Mouse (Mus musculus) midbrain, postnatal 0 days (tissue): ENCODE data around the gene Hspb1. TPM values are rescaled to one million over a fixed set of nuclear protein-coding genes. Genes with fewer than 3 reads are reported as not detected.

Experiments
- ATAC-seq: fragments of 200-750 bp; cut with Nextera tagmentation; 2 replicates; pipeline ENCODE4 v1.8.0; 2017; ENCODE audit warnings: moderate number of reproducible peaks, mild to moderate bottlenecking, moderate TSS enrichment, moderate library complexity; ENCODE audit not compliant: low FRiP score
- DNase-seq: peaks from one replicate; pipeline ENCODE4 v3.0.0-alpha.2; 2015; ENCODE audit warnings: low spot score
- H3K27ac ChIP-seq: fragments of 300-500 bp; sonication (generic); 2 replicates; pipeline ENCODE4 v1.5.1; 2014; ENCODE audit warnings: low read depth, mild to moderate bottlenecking, low read length, mixed read lengths
- H3K27me3 ChIP-seq: fragments of 300-500 bp; sonication (generic); 2 replicates; pipeline ENCODE4 v1.6.1; 2014; ENCODE audit warnings: low read length, control low read depth, mixed read lengths; ENCODE audit not compliant: insufficient read depth
- H3K36me3 ChIP-seq: fragments of 300-500 bp; sonication (generic); 2 replicates; pipeline ENCODE4 v1.6.1; 2014; ENCODE audit warnings: low read length, control low read depth, mixed read lengths; ENCODE audit not compliant: insufficient read depth
- H3K4me1 ChIP-seq: fragments of 300-500 bp; sonication (generic); 2 replicates; pipeline ENCODE4 v1.6.1; 2014; ENCODE audit warnings: mild to moderate bottlenecking, control low read depth, antibody characterized with exemption, low read length, mixed read lengths; ENCODE audit not compliant: insufficient read depth
- H3K4me2 ChIP-seq: fragments of 300-500 bp; sonication (generic); 2 replicates; pipeline ENCODE4 v1.6.1; 2014; ENCODE audit warnings: low read depth, mild to moderate bottlenecking, low read length, mixed read lengths; ENCODE audit not compliant: poor library complexity, severe bottlenecking
- H3K4me3 ChIP-seq: fragments of 300-500 bp; sonication (generic); 2 replicates; pipeline ENCODE4 v1.5.1; 2014; ENCODE audit warnings: low read depth, mild to moderate bottlenecking, low read length, moderate library complexity
- H3K9ac ChIP-seq: fragments of 300-500 bp; sonication (generic); replicated peaks from 2 replicates; pipeline ENCODE4 v1.6.1; 2014; ENCODE audit warnings: mild to moderate bottlenecking, low read length, moderate library complexity, mixed read lengths; ENCODE audit not compliant: poor library complexity, severe bottlenecking
- H3K9me3 ChIP-seq: fragments of 300-500 bp; sonication (generic); 2 replicates; pipeline ENCODE4 v1.6.1; 2016; ENCODE audit warnings: low read length, control low read depth
- CTCF ChIP-seq: IDR thresholded peaks from 2 replicates; pipeline ENCODE4 v1.5.1; 2016; ENCODE audit warnings: antibody characterized with exemption, mild to moderate bottlenecking
- WGBS: fragments of 180-500 bp; shearing (Covaris S2); extraction: QIAGEN DNeasy Blood & Tissue Kit; methylation state at CpG from one replicate; pipeline ENCODE4 v1.1.7; 2014; 5-methylcytosine and 5-hydroxymethylcytosine counted together
- polyA plus RNA-seq: library from polyadenylated mRNA; unstranded; fragments of >200 nt; fragmentation: Nextera tagmentation; extraction: Ambion mirVana; gene quantifications from 2 replicates; pipeline ENCODE4 v1.2.1, GENCODE M21; 2015
- total RNA-seq: library from RNA; depleted of rRNA; stranded (reverse); fragments of >200 nt; gene quantifications from 2 replicates; pipeline ENCODE4 v1.2.3, GENCODE M21; 2014

Hspb1 gene
- total and polyA plus RNA-seq, 2 experiments from 2014 or later, result 19.2 to 28.8 TPM

GRCm38 (mm10) chr5:135873753-135874152, 14.0 kb upstream of the Hspb1 start:
- Histone ChIP-seq H3K4me2 (no peak overlapping the region), H3K4me3 (no peak overlapping the region), H3K9me3 (no peaks in the 10 kb centered on the region), H3K27ac (no peak overlapping the region), H3K9ac (no peak overlapping the region), H3K27me3 (no peaks in the 10 kb centered on the region), H3K4me1 (peaks cover 5% of the 10 kb centered on the region; the same call in 1 of the 2 replicates), H3K36me3 (no peaks in the 10 kb centered on the region; the same call in 1 of the 2 replicates)
- TF ChIP-seq CTCF, result no peak
- DNase-seq (no peak), ATAC-seq (no peak)
- 66% methylated on average over 9 of the region's 9 CpGs for WGBS

- H3K27ac ChIP-seq, result no peak overlapping the region
- H3K9ac ChIP-seq, result no peak overlapping the region
- no peaks in the 10 kb centered on the region for H3K9me3 ChIP-seq
- DNase-seq, result peak; percentile 76
- ATAC-seq, result no peak
- TF ChIP-seq CTCF, result peak; percentile 77
- WGBS, result 13% methylated on average over 8 of the region's 8 CpGs
- no peaks in the 10 kb centered on the region; the same call in 1 of the 2 replicates for H3K36me3 ChIP-seq
- H3K27me3 ChIP-seq, result no peaks in the 10 kb centered on the region
- H3K4me1 ChIP-seq, result no peaks in the 10 kb centered on the region
- H3K4me2 ChIP-seq, result peak overlapping the region; percentile 51
- H3K4me3 ChIP-seq, result peak overlapping the region; percentile 27; the same call in 1 of the 2 replicates
Observed at GRCm38 (mm10) chr5:135877180-135877579, 10.5 kb upstream of the Hspb1 start.

GRCm38 (mm10) chr5:135877831-135878231, 9.9 kb upstream of the Hspb1 start:
- Histone ChIP-seq H3K9me3 (no peaks in the 10 kb centered on the region), H3K27me3 (no peaks in the 10 kb centered on the region), H3K4me1 (no peaks in the 10 kb centered on the region), H3K27ac (no peak overlapping the region), H3K36me3 (no peaks in the 10 kb centered on the region; the same call in 1 of the 2 replicates), H3K4me3 (peak overlapping the region; percentile 27), H3K4me2 (peak overlapping the region; percentile 51), H3K9ac (peak overlapping the region; percentile 46)
- DNase-seq (peak; percentile 86), ATAC-seq (no peak; the same call in 1 of the 2 replicates)
- TF ChIP-seq CTCF, result peak; percentile 82
- 1% methylated on average over 16 of the region's 16 CpGs for WGBS

- Histone ChIP-seq H3K4me2 (no peak overlapping the region), H3K27ac (no peak overlapping the region), H3K4me1 (no peaks in the 10 kb centered on the region), H3K36me3 (no peaks in the 10 kb centered on the region), H3K9me3 (no peaks in the 10 kb centered on the region), H3K4me3 (no peak overlapping the region), H3K27me3 (no peaks in the 10 kb centered on the region), H3K9ac (no peak overlapping the region; the same call in 1 of the 2 replicates)
- ATAC-seq (peak; percentile 10; the same call in 1 of the 2 replicates), DNase-seq (peak; percentile 79)
- TF ChIP-seq CTCF, result no peak
- WGBS, result 50% methylated on average over 13 of the region's 13 CpGs
Observed at GRCm38 (mm10) chr5:135879449-135880158, 8.1 kb upstream of the Hspb1 start.

- Histone ChIP-seq H3K4me1 (0 out of 2 replicates have a peak, but pooled peaks cover 3% of the 10 kb centered on the region), H3K4me2 (no peak overlapping the region), H3K4me3 (no peak overlapping the region), H3K27me3 (0 out of 2 replicates have a peak, but pooled peaks cover 7% of the 10 kb centered on the region), H3K9me3 (no peaks in the 10 kb centered on the region), H3K36me3 (no peaks in the 10 kb centered on the region), H3K9ac (no peak overlapping the region), H3K27ac (no peak overlapping the region)
- WGBS, result 74% methylated on average over 6 of the region's 6 CpGs
- ATAC-seq, result 0 out of 2 replicates have a peak, but pooled peaks have one; percentile 16
- no peak for DNase-seq
- no peak for TF ChIP-seq CTCF
Observed at GRCm38 (mm10) chr5:135884641-135885040, 3.1 kb upstream of the Hspb1 start.
